Mouse (Mus musculus) hindbrain, embryonic 16.5 days (tissue): Measurements from ENCODE around the gene Ctnnbip1. TPM values are rescaled to one million over a fixed set of nuclear protein-coding genes. Genes with fewer than 3 reads are reported as not detected.
"Not testable (repeated sequence)": the region's sequence is repeated elsewhere in the genome, so short reads cannot be mapped to it uniquely, and the experiment has no call there.

Source experiments
- ATAC-seq: fragments of 200-750 bp; cut with Nextera tagmentation; 2 replicates; pipeline ENCODE4 v1.8.0; 2017; ENCODE audit warnings: moderate TSS enrichment, moderate library complexity
- H3K27ac ChIP-seq: fragments of 300-500 bp; sonication (generic); 2 replicates; pipeline ENCODE4 v1.5.1; 2014; ENCODE audit warnings: low read depth, mild to moderate bottlenecking, control low read depth, low read length, moderate library complexity
- H3K27me3 ChIP-seq: fragments of 300-500 bp; sonication (generic); replicated peaks from 2 replicates; pipeline ENCODE4 v1.6.1; 2014; ENCODE audit warnings: low read length; ENCODE audit not compliant: control insufficient read depth, insufficient read depth
- H3K36me3 ChIP-seq: fragments of 300-500 bp; sonication (generic); 2 replicates; pipeline ENCODE4 v1.6.1; 2014; ENCODE audit warnings: mild to moderate bottlenecking, low read length, moderate library complexity, mixed read lengths; ENCODE audit not compliant: control insufficient read depth, insufficient read depth
- H3K4me1 ChIP-seq: fragments of 300-500 bp; sonication (generic); 2 replicates; pipeline ENCODE4 v1.6.1; 2014; ENCODE audit warnings: low read depth, low read length; ENCODE audit not compliant: control insufficient read depth, insufficient read depth
- H3K4me2 ChIP-seq: fragments of 300-500 bp; sonication (generic); 2 replicates; pipeline ENCODE4 v1.6.1; 2014; ENCODE audit warnings: mild to moderate bottlenecking, low read length, control low read depth, moderate library complexity
- H3K4me3 ChIP-seq: fragments of 300-500 bp; sonication (generic); 2 replicates; pipeline ENCODE4 v1.5.1; 2014; ENCODE audit warnings: mild to moderate bottlenecking, low read length, control low read depth, moderate library complexity
- H3K9ac ChIP-seq: fragments of 300-500 bp; sonication (generic); 2 replicates; pipeline ENCODE4 v1.6.1; 2014; ENCODE audit warnings: low read depth, mild to moderate bottlenecking, control low read depth, low read length, moderate library complexity
- H3K9me3 ChIP-seq: fragments of 300-500 bp; sonication (generic); 2 replicates; pipeline ENCODE4 v1.6.1; 2014; ENCODE audit warnings: mild to moderate bottlenecking, low read length, moderate library complexity; ENCODE audit not compliant: control insufficient read depth
- WGBS: fragments of 180-500 bp; shearing (Covaris S2); extraction: QIAGEN DNeasy Blood & Tissue Kit; methylation state at CpG from one replicate; pipeline ENCODE4 v1.1.7; 2014; 5-methylcytosine and 5-hydroxymethylcytosine counted together
- microRNA-seq: library from miRNA; unstranded; fragments of <30 nt; microRNA quantifications from one replicate; pipeline ENCODE4, GENCODE M21; 2017
- polyA plus RNA-seq: library from polyadenylated mRNA; unstranded; fragments of >200 nt; fragmentation: Nextera tagmentation; extraction: Ambion mirVana; gene quantifications from 2 replicates; pipeline ENCODE4 v1.2.1, GENCODE M21; 2015

Ctnnbip1 gene
- polyA plus RNA-seq, 1 experiment from 2014 or later: 106 TPM

- ATAC-seq: no peak
- no peak overlapping the region for H3K9ac ChIP-seq
- H3K4me2 ChIP-seq: no peak overlapping the region
- no peak overlapping the region for H3K4me3 ChIP-seq
- no peaks in the 10 kb centered on the region; the same call in 1 of the 2 replicates for H3K9me3 ChIP-seq
- H3K27ac ChIP-seq: no peak overlapping the region
- peaks cover 22% of the 10 kb centered on the region for H3K4me1 ChIP-seq
- 51% methylated on average over 10 of the region's 10 CpGs for WGBS
- peaks cover 3% of the 10 kb centered on the region for H3K36me3 ChIP-seq
- H3K27me3 ChIP-seq: no peaks in the 10 kb centered on the region
Observed at GRCm38 (mm10) chr4:149611376-149612044, 93.5 kb downstream of the Ctnnbip1 start.

- H3K27ac ChIP-seq, H3K4me1 ChIP-seq, H3K9ac ChIP-seq, H3K36me3 ChIP-seq, ATAC-seq, H3K27me3 ChIP-seq, H3K9me3 ChIP-seq, H3K4me2 ChIP-seq, H3K4me3 ChIP-seq: not testable (repeated sequence)
- 76% methylated on average over 6 of the region's 6 CpGs for WGBS
Observed at GRCm38 (mm10) chr4:149613497-149613896, 95.5 kb downstream of the Ctnnbip1 start.

DNA sequence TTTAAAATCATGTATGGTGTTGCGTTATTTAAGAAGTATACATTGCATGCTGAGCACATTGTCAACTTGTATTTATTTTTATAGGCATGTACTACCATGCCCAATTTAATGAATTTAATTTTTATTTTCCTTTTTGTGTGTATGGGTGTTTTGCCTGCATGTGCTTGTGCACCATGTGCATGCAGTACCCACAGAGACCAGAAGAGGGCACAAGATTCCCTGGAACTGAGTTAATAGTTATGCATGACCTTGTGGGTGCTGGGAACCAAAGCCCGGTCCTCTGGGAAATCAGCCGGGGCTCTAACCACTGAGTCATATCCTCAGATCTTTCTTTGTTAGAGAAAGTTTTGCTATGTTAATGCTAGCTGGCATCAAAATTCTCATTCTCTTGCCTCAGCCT, 96.8 kb downstream of the Ctnnbip1 start:
- H3K4me2 ChIP-seq: no peak overlapping the region
- no peak overlapping the region for H3K27ac ChIP-seq
- no peak overlapping the region for H3K4me3 ChIP-seq
- H3K36me3 ChIP-seq: peaks cover 3% of the 10 kb centered on the region
- WGBS: 96% methylated on average over 3 of the region's 3 CpGs
- no peak for ATAC-seq
- no peaks in the 10 kb centered on the region for H3K27me3 ChIP-seq
- no peaks in the 10 kb centered on the region; the same call in 1 of the 2 replicates for H3K9me3 ChIP-seq
- H3K9ac ChIP-seq: no peak overlapping the region
- H3K4me1 ChIP-seq: no peaks in the 10 kb centered on the region

Small RNA genes lying within 50 kb of the gene (microRNA-seq; reads per million reads assigned to microRNA genes)
- gene Mir5616: 0.83 reads per million

Other genes with a start within 250 kb of the Ctnnbip1 start
- 99.4 and 119 TPM in 2 replicates for gene Kif1b, start 210.5 kb upstream of the Ctnnbip1 start, polyA plus RNA-seq
- 47.4 and 58.6 TPM in 2 replicates for gene Ube4b, start 91.5 kb upstream of the Ctnnbip1 start, polyA plus RNA-seq
- gene Rbp7, start 63.3 kb upstream of the Ctnnbip1 start, polyA plus RNA-seq: not detected in 2 replicates
- gene Tmem274, start 40.9 kb upstream of the Ctnnbip1 start, polyA plus RNA-seq: 0.45 TPM in 1 of 2 replicates, not detected in the other
- gene Nmnat1, start 33.0 kb upstream of the Ctnnbip1 start, polyA plus RNA-seq: 7.7 and 9.1 TPM in 2 replicates
- gene Lzic, start 33.0 kb upstream of the Ctnnbip1 start, polyA plus RNA-seq: 42.2 TPM in 2 replicates
- gene Clstn1, start 68.2 kb downstream of the Ctnnbip1 start, polyA plus RNA-seq: 60.4 and 66.6 TPM in 2 replicates
- 13.1 and 16.3 TPM in 2 replicates for gene Pik3cd, start 184.3 kb downstream of the Ctnnbip1 start, polyA plus RNA-seq
- gene Tmem201, start 219.8 kb downstream of the Ctnnbip1 start, polyA plus RNA-seq: 43.9 and 49.7 TPM in 2 replicates